Mouse (Mus musculus): Measurements from ENCODE around the gene Gfer. TPM values are rescaled to one million over a fixed set of nuclear protein-coding genes. Genes with fewer than 3 reads are reported as not detected.

Gfer gene
- polyA plus RNA-seq (2012; rRNA removed) = 29.8 and 34.7 TPM in 2 replicates

- Histone ChIP-seq H3K36me3 (ENCODE audit: control insufficient read depth, insufficient read depth, low read length) (no peaks in the 10 kb centered on the region), H3K27ac (ENCODE audit: insufficient read depth, low read depth, low read length) (peak within 1 kb of the TSS; percentile 73), H3K4me1 (ENCODE audit: control insufficient read depth, insufficient read depth, low read length) (no peaks in the 10 kb centered on the region), H3K4me3 (ENCODE audit: insufficient read depth, low read depth, low read length) (peak within 1 kb of the TSS; percentile 59), H3K27me3 (replicated peaks; ENCODE audit: control insufficient read depth, insufficient read depth, low read length) (no peaks in the 10 kb centered on the region)
- WGBS = under 1% methylated on average over 67 of the region's 76 CpGs
- DNase-seq = peak; percentile 93
- peak; percentile 37; the same call in 1 of the 2 replicates for TF ChIP-seq CTCF (conservative IDR thresholded peaks at IDR 0.05; ENCODE audit: insufficient read depth, insufficient read length, low read depth, low read length)
- TF ChIP-seq POLR2A (IDR thresholded peaks at IDR 0.05; ENCODE audit: low read depth, low read length) = no peak
These were observed at the start of gene Gfer, which contains the start of gene Noxo1 for GRCm38 (mm10) chr17:24696011-24696697. TSS of gene Gfer (minus strand) at chr17:24696156. TSS of gene Noxo1 (plus strand) at chr17:24696234.

- 72% methylated on average over 3 of the region's 3 CpGs for WGBS
- DNase-seq = no peak
- TF ChIP-seq POLR2A (IDR thresholded peaks at IDR 0.05; ENCODE audit: low read depth, low read length) = no peak
- TF ChIP-seq CTCF (conservative IDR thresholded peaks at IDR 0.05; ENCODE audit: insufficient read depth, insufficient read length, low read depth, low read length) = no peak
These were observed 48.4 kb upstream of the Gfer start for GRCm38 (mm10) chr17:24744381-24744780.

GRCm38 (mm10) chr17:24743896-24744295, 47.9 kb upstream of the Gfer start:
- Histone ChIP-seq H3K4me1 (ENCODE audit: control insufficient read depth, insufficient read depth, low read length) (no peaks in the 10 kb centered on the region), H3K36me3 (ENCODE audit: control insufficient read depth, insufficient read depth, low read length) (no peaks in the 10 kb centered on the region), H3K27ac (ENCODE audit: insufficient read depth, low read depth, low read length) (no peak overlapping the region), H3K4me3 (ENCODE audit: insufficient read depth, low read depth, low read length) (no peak overlapping the region), H3K27me3 (replicated peaks; ENCODE audit: control insufficient read depth, insufficient read depth, low read length) (no peaks in the 10 kb centered on the region)
- peak; percentile 57 for DNase-seq
- WGBS = 75% methylated on average over 5 of the region's 5 CpGs
- TF ChIP-seq CTCF (conservative IDR thresholded peaks at IDR 0.05; ENCODE audit: insufficient read depth, insufficient read length, low read depth, low read length) (no peak), POLR2A (IDR thresholded peaks at IDR 0.05; ENCODE audit: low read depth, low read length) (no peak)

More at GRCm38 (mm10) chr17:24744381-24744780, 48.4 kb upstream of the Gfer start:
- no peaks in the 10 kb centered on the region for H3K4me1 ChIP-seq (ENCODE audit: control insufficient read depth, insufficient read depth, low read length)
- no peak overlapping the region for H3K4me3 ChIP-seq (ENCODE audit: insufficient read depth, low read depth, low read length)
- no peaks in the 10 kb centered on the region for H3K36me3 ChIP-seq (ENCODE audit: control insufficient read depth, insufficient read depth, low read length)
- no peaks in the 10 kb centered on the region for H3K27me3 ChIP-seq (replicated peaks; ENCODE audit: control insufficient read depth, insufficient read depth, low read length)
- H3K27ac ChIP-seq (ENCODE audit: insufficient read depth, low read depth, low read length) = no peak overlapping the region

- DNase-seq = peak; percentile 68
- WGBS = 38% methylated on average over 8 of the region's 8 CpGs
- no peaks in the 10 kb centered on the region for H3K36me3 ChIP-seq (ENCODE audit: control insufficient read depth, insufficient read depth, low read length)
- H3K4me1 ChIP-seq (ENCODE audit: control insufficient read depth, insufficient read depth, low read length) = 0 out of 2 replicates have a peak, but pooled peaks cover 6% of the 10 kb centered on the region
- H3K27ac ChIP-seq (ENCODE audit: insufficient read depth, low read depth, low read length) = no peak overlapping the region
- H3K4me3 ChIP-seq (ENCODE audit: insufficient read depth, low read depth, low read length) = no peak overlapping the region
- TF ChIP-seq CTCF (conservative IDR thresholded peaks at IDR 0.05; ENCODE audit: insufficient read depth, insufficient read length, low read depth, low read length) (no peak), POLR2A (IDR thresholded peaks at IDR 0.05; ENCODE audit: low read depth, low read length) (no peak)
- no peaks in the 10 kb centered on the region for H3K27me3 ChIP-seq (replicated peaks; ENCODE audit: control insufficient read depth, insufficient read depth, low read length)
These were observed 46.4 kb upstream of the Gfer start for GRCm38 (mm10) chr17:24742307-24742706.

- Histone ChIP-seq H3K4me1 (ENCODE audit: control insufficient read depth, insufficient read depth, low read length) (peaks cover 9% of the 10 kb centered on the region; the same call in 1 of the 2 replicates), H3K36me3 (ENCODE audit: control insufficient read depth, insufficient read depth, low read length) (no peaks in the 10 kb centered on the region), H3K4me3 (ENCODE audit: insufficient read depth, low read depth, low read length) (no peak overlapping the region), H3K27ac (ENCODE audit: insufficient read depth, low read depth, low read length) (no peak overlapping the region), H3K27me3 (replicated peaks; ENCODE audit: control insufficient read depth, insufficient read depth, low read length) (no peaks in the 10 kb centered on the region)
- WGBS = 87% methylated on average over 8 of the region's 8 CpGs
- DNase-seq = no peak
- TF ChIP-seq POLR2A (IDR thresholded peaks at IDR 0.05; ENCODE audit: low read depth, low read length) = no peak
- TF ChIP-seq CTCF (conservative IDR thresholded peaks at IDR 0.05; ENCODE audit: insufficient read depth, insufficient read length, low read depth, low read length) = no peak
These were observed 44.0 kb upstream of the Gfer start for GRCm38 (mm10) chr17:24739926-24740325.

- WGBS = 51% methylated on average over 4 of the region's 4 CpGs
- no peak for TF ChIP-seq CTCF (conservative IDR thresholded peaks at IDR 0.05; ENCODE audit: insufficient read depth, insufficient read length, low read depth, low read length)
- TF ChIP-seq POLR2A (IDR thresholded peaks at IDR 0.05; ENCODE audit: low read depth, low read length) = no peak
- no peaks in the 10 kb centered on the region for H3K36me3 ChIP-seq (ENCODE audit: control insufficient read depth, insufficient read depth, low read length)
- H3K27ac ChIP-seq (ENCODE audit: insufficient read depth, low read depth, low read length) = peak overlapping the region; percentile 37
- no peak overlapping the region for H3K4me3 ChIP-seq (ENCODE audit: insufficient read depth, low read depth, low read length)
- DNase-seq = peak; percentile 91
- H3K4me1 ChIP-seq (ENCODE audit: control insufficient read depth, insufficient read depth, low read length) = peaks cover 9% of the 10 kb centered on the region; the same call in 1 of the 2 replicates
- no peaks in the 10 kb centered on the region for H3K27me3 ChIP-seq (replicated peaks; ENCODE audit: control insufficient read depth, insufficient read depth, low read length)
These were observed 42.3 kb upstream of the Gfer start for GRCm38 (mm10) chr17:24738238-24738637.

- peak; percentile 82 for DNase-seq
- WGBS = 15% methylated on average over 8 of the region's 8 CpGs
- Histone ChIP-seq H3K36me3 (ENCODE audit: control insufficient read depth, insufficient read depth, low read length) (no peaks in the 10 kb centered on the region), H3K27me3 (replicated peaks; ENCODE audit: control insufficient read depth, insufficient read depth, low read length) (no peaks in the 10 kb centered on the region), H3K4me1 (ENCODE audit: control insufficient read depth, insufficient read depth, low read length) (peaks cover 17% of the 10 kb centered on the region), H3K4me3 (ENCODE audit: insufficient read depth, low read depth, low read length) (peak overlapping the region; percentile 75), H3K27ac (ENCODE audit: insufficient read depth, low read depth, low read length) (peak overlapping the region; percentile 37)
- peak; percentile 44 for TF ChIP-seq CTCF (conservative IDR thresholded peaks at IDR 0.05; ENCODE audit: insufficient read depth, insufficient read length, low read depth, low read length)
- no peak for TF ChIP-seq POLR2A (IDR thresholded peaks at IDR 0.05; ENCODE audit: low read depth, low read length)
These were observed 41.3 kb upstream of the Gfer start for GRCm38 (mm10) chr17:24737135-24737810.
